Mouse (Mus musculus): ENCODE results near the gene Galk2.

- TF ChIP-seq CTCF (IDR thresholded peaks at IDR 0.05; ENCODE audit: control insufficient read depth, insufficient read depth, insufficient replicate concordance, low read depth, low read length) (no peak), POLR2A (IDR thresholded peaks at IDR 0.05; ENCODE audit: control insufficient read depth, low read depth, low read length) (no peak)
Observed at GRCm38 (mm10) chr2:125870159-125870558, 11.2 kb downstream of the Galk2 start.
